8 mouse cellular contexts compared by ENCODE assay signal in genomic region chr12:69446468-69447321, GRCm38 (mm10).
DNase-seq lines count a peak whose midpoint lies in the region; ATAC-seq lines count a peak whose summit lies in the region.

No protein-coding gene starts in this region.

- peaks cover 18% of the 10 kb centered on the region for H3K4me1 ChIP-seq in forebrain, embryonic 16.5 days (replicated peaks; ENCODE audit: control insufficient read depth, insufficient read depth, low read length)
- peaks cover 31% of the 10 kb centered on the region for H3K4me1 ChIP-seq in hindbrain, embryonic 10.5 days (replicated peaks)
- H3K4me1 ChIP-seq in limb, embryonic 12.5 days (replicated peaks), result peaks cover 33% of the 10 kb centered on the region
- H3K4me1 ChIP-seq in midbrain, embryonic 12.5 days, result peaks cover 18% of the 10 kb centered on the region

- H3K9me3 ChIP-seq in forebrain, embryonic 16.5 days (ENCODE audit: control insufficient read depth, low read length), result no peaks in the 10 kb centered on the region
- no peaks in the 10 kb centered on the region for H3K9me3 ChIP-seq in hindbrain, embryonic 10.5 days
- no peaks in the 10 kb centered on the region for H3K9me3 ChIP-seq in limb, embryonic 12.5 days
- no peaks in the 10 kb centered on the region for H3K9me3 ChIP-seq in midbrain, embryonic 12.5 days

- peak; percentile 85 for DNase-seq in ES-CJ7 (ENCODE audit: low read depth, low spot score)
- DNase-seq in adrenal gland, postnatal 14 days, result peak; percentile 80
- DNase-seq in hindbrain, embryonic 10.5 days (ENCODE audit: low spot score), result peak; percentile 51
- DNase-seq in spleen, postnatal 36 days (ENCODE audit: low spot score in 2 of 2), result peak; percentile 82
- DNase-seq in layer of hippocampus, adult 8-10 months (ENCODE audit: low spot score in 2 of 2), result no peak

- no peaks in the 10 kb centered on the region for H3K27me3 ChIP-seq in forebrain, embryonic 16.5 days (replicated peaks; ENCODE audit: control insufficient read depth, insufficient read depth, low read length)
- H3K27me3 ChIP-seq in hindbrain, embryonic 10.5 days (ENCODE audit: insufficient read depth, poor library complexity, severe bottlenecking), result no peaks in the 10 kb centered on the region
- no peaks in the 10 kb centered on the region for H3K27me3 ChIP-seq in limb, embryonic 12.5 days
- no peaks in the 10 kb centered on the region for H3K27me3 ChIP-seq in midbrain, embryonic 12.5 days

- H3K36me3 ChIP-seq in forebrain, embryonic 16.5 days (ENCODE audit: control insufficient read depth, insufficient read depth), result no peaks in the 10 kb centered on the region
- no peaks in the 10 kb centered on the region for H3K36me3 ChIP-seq in hindbrain, embryonic 10.5 days
- H3K36me3 ChIP-seq in limb, embryonic 12.5 days, result no peaks in the 10 kb centered on the region
- H3K36me3 ChIP-seq in midbrain, embryonic 12.5 days, result no peaks in the 10 kb centered on the region

- H3K4me3 ChIP-seq in forebrain, embryonic 16.5 days (replicated peaks; ENCODE audit: low read length), result peak overlapping the region; percentile 7
- peak overlapping the region; percentile 24 for H3K4me3 ChIP-seq in hindbrain, embryonic 10.5 days
- H3K4me3 ChIP-seq in limb, embryonic 12.5 days (replicated peaks), result peak overlapping the region; percentile 15; the same call in 1 of the 2 replicates
- peak overlapping the region; percentile 21 for H3K4me3 ChIP-seq in midbrain, embryonic 12.5 days

- peak overlapping the region; percentile 58 for H3K4me2 ChIP-seq in forebrain, embryonic 16.5 days (ENCODE audit: low read length)
- H3K4me2 ChIP-seq in limb, embryonic 12.5 days, result peak overlapping the region; percentile 51
- peak overlapping the region; percentile 49 for H3K4me2 ChIP-seq in midbrain, embryonic 12.5 days (replicated peaks)

- H3K27ac ChIP-seq in forebrain, embryonic 16.5 days (ENCODE audit: low read length), result peak overlapping the region; percentile 79
- H3K27ac ChIP-seq in hindbrain, embryonic 10.5 days, result peak overlapping the region; percentile 82
- H3K27ac ChIP-seq in limb, embryonic 12.5 days, result peak overlapping the region; percentile 83
- peak overlapping the region; percentile 70 for H3K27ac ChIP-seq in midbrain, embryonic 12.5 days (replicated peaks)

- H3K9ac ChIP-seq in forebrain, embryonic 16.5 days (replicated peaks; ENCODE audit: low read depth, low read length), result peak overlapping the region; percentile 42
- no peak overlapping the region for H3K9ac ChIP-seq in limb, embryonic 12.5 days (replicated peaks)
- H3K9ac ChIP-seq in midbrain, embryonic 12.5 days (replicated peaks), result no peak overlapping the region

- WGBS in forebrain, embryonic 16.5 days, result 33% methylated on average over 17 of the region's 17 CpGs
- 42% methylated on average over 17 of the region's 17 CpGs for WGBS in hindbrain, embryonic 10.5 days
- WGBS in limb, embryonic 12.5 days, result 31% methylated on average over 17 of the region's 17 CpGs
- 35% methylated on average over 17 of the region's 17 CpGs for WGBS in midbrain, embryonic 12.5 days

- ATAC-seq in forebrain, embryonic 16.5 days, result peak; percentile 81
- ATAC-seq in limb, embryonic 12.5 days (ENCODE audit: insufficient number of reproducible peaks, insufficient read depth, low FRiP score, low TSS enrichment, low read depth), result peak; percentile 87
- ATAC-seq in midbrain, embryonic 12.5 days (ENCODE audit: low FRiP score, low read depth), result peak; percentile 93

Comparison
In these comparisons a context has a peak if more than half of its experiments do, and no peak if none do; other contexts are left out.
1. DNase-seq: peak in ES-CJ7 (single experiment), adrenal gland, postnatal 14 days (single experiment), hindbrain, embryonic 10.5 days (single experiment) and spleen, postnatal 36 days (2 of 2); none in layer of hippocampus, adult 8-10 months (0 of 2).
2. Peak in every context shown above with its lines, with median percentiles within 50 percentile points of each other: ATAC-seq, H3K27ac ChIP-seq, H3K4me2 ChIP-seq and H3K4me3 ChIP-seq.